Mouse (Mus musculus) forebrain, embryonic 15.5 days (tissue): Measurements from ENCODE around the gene Hsf5. TPM values are rescaled to one million over a fixed set of nuclear protein-coding genes. Genes with fewer than 3 reads are reported as not detected.

ENCODE experiments used
- ATAC-seq: fragments of 200-750 bp; cut with Nextera tagmentation; replicated peaks from 2 replicates; pipeline ENCODE4 v1.8.0; 2017; ENCODE audit warnings: mild to moderate bottlenecking, moderate TSS enrichment, moderate library complexity
- H3K27ac ChIP-seq: fragments of 300-500 bp; sonication (generic); replicated peaks from 2 replicates; pipeline ENCODE4 v1.5.1; 2015; ENCODE audit warnings: mild to moderate bottlenecking, inconsistent platforms
- H3K27me3 ChIP-seq: fragments of 300-500 bp; sonication (generic); 2 replicates; pipeline ENCODE4 v1.6.1; 2015; ENCODE audit warnings: inconsistent platforms
- H3K36me3 ChIP-seq: fragments of 300-500 bp; sonication (generic); 2 replicates; pipeline ENCODE4 v1.6.1; 2015; ENCODE audit warnings: mild to moderate bottlenecking, inconsistent platforms
- H3K4me1 ChIP-seq: fragments of 300-500 bp; sonication (generic); 2 replicates; pipeline ENCODE4 v1.6.1; 2015; ENCODE audit warnings: inconsistent platforms
- H3K4me2 ChIP-seq: fragments of 300-500 bp; sonication (generic); replicated peaks from 2 replicates; pipeline ENCODE4 v1.6.1; 2015; ENCODE audit warnings: mild to moderate bottlenecking, inconsistent platforms
- H3K4me3 ChIP-seq: fragments of 300-500 bp; sonication (generic); 2 replicates; pipeline ENCODE4 v1.5.1; 2015; ENCODE audit warnings: mild to moderate bottlenecking, inconsistent platforms
- H3K9ac ChIP-seq: fragments of 300-500 bp; sonication (generic); replicated peaks from 2 replicates; pipeline ENCODE4 v1.6.1; 2015; ENCODE audit warnings: mild to moderate bottlenecking, inconsistent platforms
- H3K9me3 ChIP-seq: fragments of 300-500 bp; sonication (generic); 2 replicates; pipeline ENCODE4 v1.6.1; 2016; ENCODE audit warnings: inconsistent platforms
- WGBS: fragments of 180-500 bp; shearing (Covaris S2); methylation state at CpG from one replicate; pipeline ENCODE4 v1.1.7; 2015; ENCODE audit warnings: mixed read lengths; 5-methylcytosine and 5-hydroxymethylcytosine counted together
- polyA plus RNA-seq: library from polyadenylated mRNA; unstranded; fragments of >200 nt; fragmentation: Nextera tagmentation; extraction: Ambion mirVana; gene quantifications from 2 replicates; pipeline ENCODE4 v1.2.1, GENCODE M21; 2015

Gene Hsf5
- polyA plus RNA-seq, 1 experiment from 2014 or later = 0.48 TPM

DNA sequence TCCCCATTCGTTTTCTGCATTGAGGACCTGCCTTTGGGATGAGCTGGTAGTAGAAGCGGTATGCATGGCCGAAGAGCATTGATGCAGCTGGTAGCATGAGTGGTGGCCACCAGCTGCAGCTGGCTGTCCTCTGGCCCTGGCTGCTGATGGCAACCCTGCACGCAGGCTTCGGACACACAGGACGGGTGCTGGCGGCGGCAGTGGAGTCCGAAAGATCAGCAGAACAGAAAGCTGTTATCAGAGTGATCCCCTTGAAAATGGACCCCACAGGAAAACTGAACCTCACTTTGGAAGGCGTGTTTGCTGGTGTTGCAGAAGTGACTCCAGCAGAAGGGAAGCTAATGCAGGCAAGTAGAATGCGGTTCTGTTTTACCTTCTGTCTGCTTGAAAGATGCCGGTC lies 47.6 kb downstream of the Hsf5 start:
- H3K4me1 ChIP-seq = peaks cover 5% of the 10 kb centered on the region; the same call in 1 of the 2 replicates
- H3K9me3 ChIP-seq = no peaks in the 10 kb centered on the region
- no peak for ATAC-seq
- H3K9ac ChIP-seq = no peak overlapping the region
- H3K4me3 ChIP-seq = no peak overlapping the region
- H3K27me3 ChIP-seq = peaks cover 16% of the 10 kb centered on the region; the same call in 1 of the 2 replicates
- H3K4me2 ChIP-seq = no peak overlapping the region
- H3K36me3 ChIP-seq = no peaks in the 10 kb centered on the region
- no peak overlapping the region for H3K27ac ChIP-seq
- 78% methylated on average over 12 of the region's 12 CpGs for WGBS

DNA sequence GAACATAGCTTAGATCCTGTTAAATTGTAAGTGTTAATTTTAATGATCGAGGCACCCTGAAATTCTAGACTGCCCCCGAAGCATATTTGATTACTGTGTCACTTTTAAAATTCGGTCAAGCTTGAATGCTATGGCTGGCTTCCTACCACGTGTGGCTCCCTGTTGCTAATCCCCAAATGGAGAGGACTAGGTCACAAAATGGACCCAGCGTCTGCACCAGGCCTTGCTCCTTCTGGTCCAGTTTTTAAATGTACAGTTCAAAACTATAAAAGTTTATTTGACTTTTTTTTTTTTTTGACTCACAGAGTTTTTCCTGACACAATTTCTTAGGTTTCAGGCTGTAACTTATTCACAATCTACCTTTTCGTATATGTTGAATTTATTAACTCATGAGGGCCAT lies 48.3 kb downstream of the Hsf5 start:
- Histone ChIP-seq H3K9ac (no peak overlapping the region), H3K4me1 (peaks cover 5% of the 10 kb centered on the region; the same call in 1 of the 2 replicates), H3K27me3 (peaks cover 16% of the 10 kb centered on the region; the same call in 1 of the 2 replicates), H3K4me3 (no peak overlapping the region), H3K36me3 (no peaks in the 10 kb centered on the region), H3K27ac (no peak overlapping the region), H3K4me2 (no peak overlapping the region), H3K9me3 (no peaks in the 10 kb centered on the region)
- WGBS = 61% methylated on average over 6 of the region's 6 CpGs
- ATAC-seq = no peak

DNA sequence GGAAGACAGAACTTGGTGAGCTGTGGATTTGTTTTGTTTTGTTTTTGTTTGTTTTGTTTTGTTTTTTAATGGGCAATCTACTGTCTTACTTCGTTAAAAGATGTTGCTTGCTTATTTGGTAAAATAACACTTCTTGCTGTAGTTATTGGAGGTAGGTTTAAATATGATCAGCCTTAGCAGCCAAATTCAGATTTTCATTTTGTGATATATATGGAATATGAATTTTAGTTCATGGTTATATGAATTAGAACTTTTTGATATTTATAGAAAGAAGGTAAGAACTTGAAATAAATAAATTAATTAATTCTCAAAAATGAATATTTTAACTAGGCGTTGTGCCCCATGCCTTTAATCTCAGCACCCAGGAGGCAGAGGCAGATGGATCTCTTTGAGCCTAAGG lies 48.7 kb downstream of the Hsf5 start:
- H3K27me3 ChIP-seq = peaks cover 16% of the 10 kb centered on the region; the same call in 1 of the 2 replicates
- H3K4me2 ChIP-seq = no peak overlapping the region
- H3K4me3 ChIP-seq = no peak overlapping the region
- no peaks in the 10 kb centered on the region for H3K9me3 ChIP-seq
- WGBS = 76% methylated on average over 2 of the region's 2 CpGs
- ATAC-seq = no peak
- H3K36me3 ChIP-seq = no peaks in the 10 kb centered on the region
- peaks cover 5% of the 10 kb centered on the region; the same call in 1 of the 2 replicates for H3K4me1 ChIP-seq
- H3K27ac ChIP-seq = no peak overlapping the region
- no peak overlapping the region for H3K9ac ChIP-seq

DNA sequence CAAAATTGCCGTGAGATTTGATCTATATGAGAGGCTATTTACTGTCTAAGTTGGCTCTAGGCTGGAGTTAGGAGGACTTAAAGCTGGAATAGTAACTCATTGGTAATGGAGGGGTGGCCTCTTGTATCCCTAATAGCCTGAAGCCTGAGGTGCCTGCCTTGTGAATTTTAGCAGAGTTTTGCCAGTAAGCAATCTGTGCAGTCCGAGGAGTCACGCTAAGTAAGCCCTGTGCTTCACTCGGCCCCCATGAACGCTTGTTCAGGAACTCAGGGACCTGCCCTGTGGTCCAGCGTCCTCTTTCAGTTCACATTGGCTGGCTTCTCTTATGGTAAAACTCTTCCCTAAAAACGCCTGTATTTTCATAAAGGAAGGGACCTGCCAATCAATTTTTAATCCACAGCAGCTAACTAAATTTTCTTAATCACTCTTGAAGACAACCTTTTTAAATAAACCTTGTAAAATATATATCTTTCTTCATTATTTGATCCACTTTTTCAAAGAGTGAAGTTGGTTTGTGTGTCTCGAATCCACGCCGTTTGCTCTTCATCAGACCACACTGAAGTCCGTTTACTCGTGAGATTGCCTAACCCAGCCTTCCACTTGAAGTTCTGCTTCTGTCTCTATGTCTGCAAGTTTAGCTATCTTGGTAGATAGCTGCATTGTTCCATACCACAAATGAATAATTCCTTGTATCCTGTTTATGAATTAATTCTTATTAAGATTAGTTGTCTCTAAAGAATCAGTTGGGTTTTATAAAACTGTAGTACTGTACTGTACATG lies 49.5 kb downstream of the Hsf5 start:
- no peak for ATAC-seq
- Histone ChIP-seq H3K36me3 (no peaks in the 10 kb centered on the region), H3K9me3 (no peaks in the 10 kb centered on the region), H3K9ac (no peak overlapping the region), H3K27ac (no peak overlapping the region), H3K4me1 (peaks cover 5% of the 10 kb centered on the region; the same call in 1 of the 2 replicates), H3K4me3 (no peak overlapping the region), H3K4me2 (no peak overlapping the region), H3K27me3 (peaks cover 16% of the 10 kb centered on the region; the same call in 1 of the 2 replicates)
- 82% methylated on average over 12 of the region's 12 CpGs for WGBS

DNA sequence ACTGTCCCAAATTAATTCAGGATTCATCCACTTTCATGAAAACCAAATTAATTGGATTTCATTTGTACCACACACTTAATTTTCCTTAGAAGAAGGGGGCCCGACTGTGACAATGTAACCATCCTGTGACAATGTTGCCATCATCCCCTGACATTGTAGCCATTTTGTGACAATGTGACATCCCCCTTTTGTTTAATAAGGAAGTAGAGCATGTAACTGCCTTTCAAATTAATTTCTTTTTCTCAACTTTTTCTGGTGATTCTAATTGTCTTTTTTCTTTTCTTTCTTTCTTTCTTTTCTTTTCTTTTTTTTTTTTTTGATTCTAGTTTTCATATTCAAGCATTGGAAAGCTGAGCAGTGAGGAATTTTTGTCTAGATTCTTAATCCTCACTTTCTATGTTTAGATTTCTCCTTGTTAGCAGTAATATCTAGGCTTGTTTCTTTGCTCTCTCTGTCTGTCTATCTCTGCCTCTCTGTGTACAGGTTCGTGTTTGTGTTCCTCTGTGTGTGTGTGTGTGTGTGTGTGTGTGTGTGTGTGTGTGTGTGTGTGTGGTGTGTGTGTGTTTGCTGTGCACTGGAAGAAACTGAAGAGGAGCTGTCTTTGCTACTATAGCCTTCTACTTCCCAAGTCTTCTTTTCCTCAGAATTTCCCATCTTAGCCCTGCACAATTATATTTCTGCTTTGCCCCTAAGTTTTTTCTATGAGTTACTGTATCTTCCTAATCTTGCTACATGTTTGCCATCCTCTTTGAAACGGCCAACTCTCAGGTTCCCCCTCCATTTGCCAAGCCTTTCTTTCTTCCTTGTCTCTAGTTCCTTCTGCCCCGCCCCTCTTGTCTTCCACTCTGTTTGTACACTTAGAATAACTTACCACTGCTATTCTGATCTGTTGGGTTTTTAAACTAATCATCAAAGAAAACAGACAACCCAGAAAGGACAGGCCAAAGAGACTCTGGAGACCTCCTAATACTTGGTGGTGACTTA lies 50.4 kb downstream of the Hsf5 start:
- H3K4me1 ChIP-seq = peaks cover 5% of the 10 kb centered on the region; the same call in 1 of the 2 replicates
- H3K4me3 ChIP-seq = no peak overlapping the region
- no peak overlapping the region for H3K9ac ChIP-seq
- no peak overlapping the region for H3K4me2 ChIP-seq
- no peaks in the 10 kb centered on the region for H3K9me3 ChIP-seq
- H3K36me3 ChIP-seq = no peaks in the 10 kb centered on the region
- no peak for ATAC-seq
- H3K27me3 ChIP-seq = peaks cover 16% of the 10 kb centered on the region; the same call in 1 of the 2 replicates
- no peak overlapping the region for H3K27ac ChIP-seq
- WGBS = 63% methylated on average over 4 of the region's 4 CpGs

DNA sequence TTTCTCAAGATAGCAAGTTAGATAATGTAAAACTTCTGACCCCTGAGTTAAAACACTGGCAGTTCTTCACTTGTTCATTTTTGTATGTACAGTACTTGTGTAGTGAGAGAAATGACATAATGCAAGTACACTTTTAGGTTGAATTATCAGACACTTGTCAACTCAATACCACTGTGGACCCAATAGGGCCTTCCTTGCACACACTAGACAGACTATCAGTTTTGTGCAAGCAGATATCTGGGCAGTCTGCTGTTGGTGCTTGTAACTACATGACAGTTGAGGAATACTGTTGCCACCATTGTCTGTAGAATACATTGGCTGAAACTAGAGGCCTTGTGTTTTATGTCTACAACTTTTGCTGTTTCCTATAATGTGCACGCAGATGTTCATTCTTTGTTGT lies 56.3 kb downstream of the Hsf5 start:
- 95% methylated on average over 1 of the region's 1 CpGs for WGBS
- no peak overlapping the region for H3K27ac ChIP-seq
- no peak overlapping the region for H3K4me2 ChIP-seq
- H3K36me3 ChIP-seq = no peaks in the 10 kb centered on the region
- H3K27me3 ChIP-seq = no peaks in the 10 kb centered on the region
- H3K9ac ChIP-seq = no peak overlapping the region
- no peaks in the 10 kb centered on the region for H3K4me1 ChIP-seq
- no peaks in the 10 kb centered on the region for H3K9me3 ChIP-seq
- ATAC-seq = no peak
- no peak overlapping the region for H3K4me3 ChIP-seq

DNA sequence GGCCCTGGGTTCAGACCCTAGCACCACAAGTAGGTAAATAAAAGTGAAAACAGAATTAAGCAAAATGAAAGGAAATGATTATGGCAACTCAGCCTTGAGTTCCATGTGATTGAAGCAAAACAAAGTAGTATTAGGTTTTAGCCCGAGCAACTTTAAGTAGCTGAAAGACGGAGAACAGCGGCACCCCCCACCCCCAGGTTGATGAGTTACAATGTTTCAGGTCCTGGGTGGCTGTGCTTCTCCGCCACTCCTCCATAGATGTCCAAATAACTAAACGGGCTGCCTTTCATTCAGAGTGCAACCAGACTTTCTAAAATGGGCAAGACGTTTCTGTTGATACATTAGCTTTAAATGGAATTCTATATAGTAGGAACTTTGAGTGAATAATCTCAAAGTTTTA lies 58.6 kb downstream of the Hsf5 start:
- Histone ChIP-seq H3K27me3 (no peaks in the 10 kb centered on the region), H3K9ac (no peak overlapping the region), H3K4me2 (no peak overlapping the region), H3K27ac (no peak overlapping the region), H3K4me1 (no peaks in the 10 kb centered on the region), H3K4me3 (no peak overlapping the region), H3K36me3 (no peaks in the 10 kb centered on the region), H3K9me3 (no peaks in the 10 kb centered on the region)
- no peak for ATAC-seq
- 89% methylated on average over 6 of the region's 6 CpGs for whole genome bisulfite sequencing

DNA sequence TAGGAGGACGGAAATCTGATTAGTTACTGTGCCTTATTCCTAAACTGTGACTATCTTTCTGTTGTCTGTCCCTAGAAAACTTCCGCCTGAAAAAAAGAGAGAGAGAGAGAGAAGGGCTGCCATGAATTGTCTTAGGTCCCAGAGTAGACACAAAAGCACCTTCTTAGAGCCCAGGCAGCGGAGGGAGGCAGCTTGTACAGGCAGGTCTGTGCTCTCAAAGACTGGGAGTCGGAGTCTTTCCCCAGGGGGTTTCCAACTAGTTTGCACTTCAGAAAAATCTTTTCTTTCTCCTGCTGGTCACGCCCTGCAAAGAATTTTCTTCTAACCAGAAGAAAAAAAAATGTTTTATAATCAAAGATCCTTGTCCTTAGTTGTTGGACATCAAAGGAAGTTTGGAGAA lies 60.8 kb downstream of the Hsf5 start:
- Histone ChIP-seq H3K9ac (no peak overlapping the region), H3K27me3 (no peaks in the 10 kb centered on the region), H3K9me3 (no peaks in the 10 kb centered on the region), H3K4me3 (no peak overlapping the region), H3K4me2 (no peak overlapping the region), H3K27ac (no peak overlapping the region), H3K4me1 (no peaks in the 10 kb centered on the region), H3K36me3 (no peaks in the 10 kb centered on the region)
- WGBS = 48% methylated on average over 5 of the region's 5 CpGs
- ATAC-seq = no peak

DNA sequence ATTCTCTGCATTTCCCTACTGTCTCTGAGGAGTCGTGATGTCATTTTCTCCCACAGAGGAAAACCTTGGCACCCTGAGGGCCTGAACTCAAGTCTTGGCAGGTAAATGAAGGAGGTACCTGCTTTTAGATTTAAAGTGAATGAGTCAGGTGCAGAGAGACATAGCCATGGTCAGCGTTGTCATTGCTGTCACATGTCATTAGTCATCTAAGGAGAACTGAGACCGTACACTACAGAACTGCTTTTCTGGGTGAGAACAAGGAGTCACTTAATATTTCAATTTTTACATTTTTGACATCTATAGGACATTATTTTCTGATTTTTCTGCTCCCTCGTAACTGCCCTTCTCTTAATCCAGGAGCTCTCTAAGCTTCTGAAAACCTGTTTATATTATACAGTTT lies 61.6 kb downstream of the Hsf5 start:
- no peak for ATAC-seq
- peaks cover 5% of the 10 kb centered on the region; the same call in 1 of the 2 replicates for H3K4me1 ChIP-seq
- H3K4me2 ChIP-seq = no peak overlapping the region
- H3K27ac ChIP-seq = no peak overlapping the region
- no peak overlapping the region for H3K9ac ChIP-seq
- no peaks in the 10 kb centered on the region for H3K36me3 ChIP-seq
- H3K4me3 ChIP-seq = no peak overlapping the region
- H3K9me3 ChIP-seq = no peaks in the 10 kb centered on the region
- H3K27me3 ChIP-seq = no peaks in the 10 kb centered on the region
- 87% methylated on average over 4 of the region's 4 CpGs for WGBS

DNA sequence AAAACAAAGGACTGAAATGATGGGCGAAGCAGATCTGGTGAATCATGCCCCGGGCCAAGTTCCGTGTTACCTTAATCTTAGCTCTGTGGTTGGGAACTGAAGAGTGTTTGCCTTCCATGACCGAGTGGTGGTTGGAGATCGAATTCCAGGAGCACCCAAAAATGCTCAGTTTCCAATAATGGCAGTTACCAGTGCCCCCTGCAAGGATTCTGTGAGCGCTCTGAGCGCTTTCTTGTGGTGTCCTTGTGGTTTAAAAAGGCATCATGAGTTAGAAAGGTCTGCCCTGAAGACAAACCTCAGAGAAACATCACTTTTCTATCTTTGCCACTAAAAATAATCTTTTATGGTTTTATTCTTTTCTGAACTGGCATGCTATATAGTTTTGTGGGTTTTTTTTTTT lies 62.0 kb downstream of the Hsf5 start:
- Histone ChIP-seq H3K36me3 (no peaks in the 10 kb centered on the region), H3K4me3 (no peak overlapping the region), H3K9me3 (no peaks in the 10 kb centered on the region), H3K4me1 (peaks cover 5% of the 10 kb centered on the region; the same call in 1 of the 2 replicates), H3K4me2 (no peak overlapping the region), H3K9ac (no peak overlapping the region), H3K27ac (no peak overlapping the region), H3K27me3 (no peaks in the 10 kb centered on the region)
- WGBS = 92% methylated on average over 7 of the region's 7 CpGs
- no peak for ATAC-seq

DNA sequence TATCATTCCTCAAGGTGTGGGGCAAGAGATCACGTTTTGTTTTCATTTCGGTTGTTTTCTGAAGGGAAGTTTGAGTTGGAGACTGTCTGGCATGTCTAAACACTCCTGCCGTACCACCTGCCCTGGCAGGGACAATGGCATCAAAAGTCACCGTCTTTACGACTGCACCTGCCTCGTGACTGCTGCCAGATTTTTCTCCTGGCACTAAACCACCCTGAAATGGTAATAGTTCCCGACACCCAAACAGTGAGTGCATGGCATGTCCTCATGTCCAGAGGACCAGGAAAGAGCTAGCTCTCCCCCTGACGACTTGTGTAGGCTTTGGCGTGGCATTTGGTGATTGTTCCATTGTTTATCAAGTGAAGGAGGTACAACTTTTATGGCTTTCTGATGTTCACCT lies 63.8 kb downstream of the Hsf5 start:
- H3K4me2 ChIP-seq = no peak overlapping the region
- 88% methylated on average over 9 of the region's 9 CpGs for WGBS
- ATAC-seq = no peak

DNA sequence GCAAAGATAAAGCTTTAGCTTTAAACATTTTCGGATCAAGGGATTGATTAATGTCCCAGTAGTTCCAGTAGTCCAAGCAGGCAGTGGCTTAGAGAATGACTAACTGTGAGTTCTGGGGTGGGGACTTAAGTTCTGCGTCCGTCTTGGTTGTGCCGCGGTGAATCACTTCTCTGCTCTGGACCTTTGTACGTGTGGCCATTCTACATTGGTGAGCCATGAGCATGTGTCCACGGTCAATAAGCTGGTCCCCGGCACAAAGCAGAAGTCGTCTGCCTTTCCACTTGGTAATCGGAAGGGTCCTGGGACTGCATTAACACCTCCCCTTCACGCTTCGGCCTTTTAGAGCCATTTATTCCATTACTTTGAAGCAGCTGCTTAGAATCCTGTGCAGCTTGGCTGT lies 65.1 kb downstream of the Hsf5 start:
- Histone ChIP-seq H3K9ac (no peak overlapping the region), H3K27ac (no peak overlapping the region), H3K36me3 (no peaks in the 10 kb centered on the region), H3K27me3 (no peaks in the 10 kb centered on the region), H3K4me2 (no peak overlapping the region), H3K9me3 (no peaks in the 10 kb centered on the region), H3K4me1 (peaks cover 5% of the 10 kb centered on the region; the same call in 1 of the 2 replicates), H3K4me3 (no peak overlapping the region)
- no peak for ATAC-seq
- 93% methylated on average over 12 of the region's 12 CpGs for WGBS

More for the DNA sequence above, 63.8 kb downstream of the Hsf5 start:
- Histone ChIP-seq H3K27ac (no peak overlapping the region), H3K4me3 (no peak overlapping the region), H3K9ac (no peak overlapping the region), H3K4me1 (peaks cover 5% of the 10 kb centered on the region; the same call in 1 of the 2 replicates), H3K9me3 (no peaks in the 10 kb centered on the region), H3K27me3 (no peaks in the 10 kb centered on the region), H3K36me3 (no peaks in the 10 kb centered on the region)
